Mouse (Mus musculus) left cerebral cortex, postnatal 4 days (tissue): ENCODE data around the gene Ifitm7. TPM values are rescaled to one million over a fixed set of nuclear protein-coding genes. Genes with fewer than 3 reads are reported as not detected.
A peak's percentile ranks its signal among the peaks of the same experiment; 100 is the strongest.

Source experiments
- DNase-seq: peaks from one replicate; pipeline ENCODE4 v3.0.0-alpha.2; 2022
- intact Hi-C: fragments of 180-260 bp; cut with DNase I; formaldehyde crosslinking; loops from one replicate; pipeline ENCODE4 v1.15.1; 2025
- total RNA-seq, 2 experiments: library from RNA; stranded (reverse); gene quantifications; 2 replicates each; pipeline ENCODE4 v1.2.3; 2021

Ifitm7 gene
- total RNA-seq: 1 to 10 TPM in 1 of 2 experiments, under 1 TPM in 1; 0.40 to 2.8 TPM

- intact Hi-C loops: no loop called here
- peak; percentile 33 for DNase-seq
Observed at GRCm38 (mm10) chr16:13986574-13987478, at the start of gene Ifitm7, which contains the start of gene 2900011O08Rik. Gene Ifitm7 (minus strand): TSS chr16:13986888. Gene 2900011O08Rik (plus strand): TSS chr16:13986604.

- no peak for DNase-seq
Observed at GRCm38 (mm10) chr16:14033076-14033475, 46.4 kb upstream of the Ifitm7 start.

GRCm38 (mm10) chr16:14030650-14031049, 44.0 kb upstream of the Ifitm7 start:
- no peak for DNase-seq
- intact Hi-C loops: no loop called here

More at GRCm38 (mm10) chr16:14033076-14033475, 46.4 kb upstream of the Ifitm7 start:
- intact Hi-C loops: no loop called here

GRCm38 (mm10) chr16:14029851-14030250, 43.2 kb upstream of the Ifitm7 start:
- DNase-seq: no peak
- intact Hi-C loops: no loop called here

- intact Hi-C loops: no loop called here
Observed at GRCm38 (mm10) chr16:14029072-14029471, 42.4 kb upstream of the Ifitm7 start.

GRCm38 (mm10) chr16:14025091-14025990, 38.7 kb upstream of the Ifitm7 start:
- DNase-seq: no peak
- intact Hi-C loops: no loop called here

More at GRCm38 (mm10) chr16:14029072-14029471, 42.4 kb upstream of the Ifitm7 start:
- DNase-seq: no peak

GRCm38 (mm10) chr16:14021166-14021822, 34.6 kb upstream of the Ifitm7 start:
- intact Hi-C loops: no loop called here

GRCm38 (mm10) chr16:14017306-14017705, 30.6 kb upstream of the Ifitm7 start:
- DNase-seq: no peak
- intact Hi-C loops: no loop called here

More at GRCm38 (mm10) chr16:14021166-14021822, 34.6 kb upstream of the Ifitm7 start:
- DNase-seq: no peak

GRCm38 (mm10) chr16:14009966-14010365, 23.3 kb upstream of the Ifitm7 start:
- intact Hi-C loops: no loop called here
- DNase-seq: no peak

- intact Hi-C loops: no loop called here
Observed at GRCm38 (mm10) chr16:14008708-14009107, 22.0 kb upstream of the Ifitm7 start.

GRCm38 (mm10) chr16:14008081-14008480, 21.4 kb upstream of the Ifitm7 start:
- no peak for DNase-seq
- intact Hi-C loops: no loop called here

More at GRCm38 (mm10) chr16:14008708-14009107, 22.0 kb upstream of the Ifitm7 start:
- DNase-seq: no peak

- intact Hi-C loops: no loop called here
- DNase-seq: peak; percentile 16
Observed at GRCm38 (mm10) chr16:14005266-14005665, 18.6 kb upstream of the Ifitm7 start.

GRCm38 (mm10) chr16:14004726-14005125, 18.0 kb upstream of the Ifitm7 start:
- intact Hi-C loops: no loop called here
- no peak for DNase-seq

- DNase-seq: no peak
- intact Hi-C loops: no loop called here
Observed at GRCm38 (mm10) chr16:14004170-14004569, 17.5 kb upstream of the Ifitm7 start.

GRCm38 (mm10) chr16:14003386-14004130, 16.9 kb upstream of the Ifitm7 start:
- DNase-seq: no peak
- intact Hi-C loops: no loop called here

- intact Hi-C loops: no loop called here
- no peak for DNase-seq
Observed at GRCm38 (mm10) chr16:13994502-13994901, 7.8 kb upstream of the Ifitm7 start.

- intact Hi-C loops: no loop called here
- no peak for DNase-seq
Observed at GRCm38 (mm10) chr16:13994076-13994475, 7.4 kb upstream of the Ifitm7 start.

- intact Hi-C loops: no loop called here
Observed at GRCm38 (mm10) chr16:13992518-13993248, 6.0 kb upstream of the Ifitm7 start.

GRCm38 (mm10) chr16:13986197-13986573, 503 bp downstream of the Ifitm7 start:
- DNase-seq: no peak
- intact Hi-C loops: no loop called here

More at GRCm38 (mm10) chr16:13992518-13993248, 6.0 kb upstream of the Ifitm7 start:
- no peak for DNase-seq
